Mouse (Mus musculus) midbrain, embryonic 15.5 days (tissue): ENCODE data around the gene Armh3. TPM values are rescaled to one million over a fixed set of nuclear protein-coding genes. Genes with fewer than 3 reads are reported as not detected.
"Not testable (repeated sequence)": the region's sequence is repeated elsewhere in the genome, so short reads cannot be mapped to it uniquely, and the experiment has no call there.

Source experiments
- ATAC-seq: fragments of 200-750 bp; cut with Nextera tagmentation; replicated peaks from 2 replicates; pipeline ENCODE4 v1.8.0; 2017; ENCODE audit warnings: moderate TSS enrichment
- H3K27ac ChIP-seq: fragments of 300-500 bp; sonication (generic); 2 replicates; pipeline ENCODE4 v1.5.1; 2015; ENCODE audit warnings: mild to moderate bottlenecking, inconsistent platforms
- H3K27me3 ChIP-seq: fragments of 300-500 bp; sonication (generic); replicated peaks from 2 replicates; pipeline ENCODE4 v1.6.1; 2015; ENCODE audit warnings: inconsistent platforms
- H3K36me3 ChIP-seq: fragments of 300-500 bp; sonication (generic); replicated peaks from 2 replicates; pipeline ENCODE4 v1.6.1; 2015; ENCODE audit warnings: inconsistent platforms
- H3K4me1 ChIP-seq: fragments of 300-500 bp; sonication (generic); 2 replicates; pipeline ENCODE4 v1.6.1; 2015; ENCODE audit warnings: inconsistent platforms
- H3K4me2 ChIP-seq: fragments of 300-500 bp; sonication (generic); 2 replicates; pipeline ENCODE4 v1.6.1; 2015; ENCODE audit warnings: inconsistent platforms, mild to moderate bottlenecking, moderate library complexity
- H3K4me3 ChIP-seq: fragments of 300-500 bp; sonication (generic); 2 replicates; pipeline ENCODE4 v1.5.1; 2015; ENCODE audit warnings: mild to moderate bottlenecking, inconsistent platforms
- H3K9ac ChIP-seq: fragments of 300-500 bp; sonication (generic); 2 replicates; pipeline ENCODE4 v1.6.1; 2015; ENCODE audit warnings: mild to moderate bottlenecking, inconsistent platforms
- H3K9me3 ChIP-seq: fragments of 300-500 bp; sonication (generic); 2 replicates; pipeline ENCODE4 v1.6.1; 2016; ENCODE audit warnings: inconsistent platforms
- WGBS: fragments of 180-500 bp; shearing (Covaris S2); methylation state at CpG from one replicate; pipeline ENCODE4 v1.1.7; 2015; ENCODE audit warnings: mixed read lengths; 5-methylcytosine and 5-hydroxymethylcytosine counted together
- polyA plus RNA-seq: library from polyadenylated mRNA; unstranded; fragments of >200 nt; fragmentation: Nextera tagmentation; extraction: Ambion mirVana; gene quantifications from 2 replicates; pipeline ENCODE4 v1.2.1, GENCODE M21; 2015

Armh3 gene
- polyA plus RNA-seq, 1 experiment from 2014 or later: 25.4 TPM

- H3K27me3 ChIP-seq, ATAC-seq, H3K9me3 ChIP-seq, H3K27ac ChIP-seq, H3K36me3 ChIP-seq, H3K4me2 ChIP-seq, H3K4me3 ChIP-seq, H3K9ac ChIP-seq: not testable (repeated sequence)
- WGBS: 92% methylated on average over 6 of the region's 6 CpGs
- H3K4me1 ChIP-seq: peaks cover 11% of the 10 kb centered on the region; the same call in 1 of the 2 replicates
Measured at GRCm38 (mm10) chr19:45805817-45806216, 192.5 kb downstream of the Armh3 start.

DNA sequence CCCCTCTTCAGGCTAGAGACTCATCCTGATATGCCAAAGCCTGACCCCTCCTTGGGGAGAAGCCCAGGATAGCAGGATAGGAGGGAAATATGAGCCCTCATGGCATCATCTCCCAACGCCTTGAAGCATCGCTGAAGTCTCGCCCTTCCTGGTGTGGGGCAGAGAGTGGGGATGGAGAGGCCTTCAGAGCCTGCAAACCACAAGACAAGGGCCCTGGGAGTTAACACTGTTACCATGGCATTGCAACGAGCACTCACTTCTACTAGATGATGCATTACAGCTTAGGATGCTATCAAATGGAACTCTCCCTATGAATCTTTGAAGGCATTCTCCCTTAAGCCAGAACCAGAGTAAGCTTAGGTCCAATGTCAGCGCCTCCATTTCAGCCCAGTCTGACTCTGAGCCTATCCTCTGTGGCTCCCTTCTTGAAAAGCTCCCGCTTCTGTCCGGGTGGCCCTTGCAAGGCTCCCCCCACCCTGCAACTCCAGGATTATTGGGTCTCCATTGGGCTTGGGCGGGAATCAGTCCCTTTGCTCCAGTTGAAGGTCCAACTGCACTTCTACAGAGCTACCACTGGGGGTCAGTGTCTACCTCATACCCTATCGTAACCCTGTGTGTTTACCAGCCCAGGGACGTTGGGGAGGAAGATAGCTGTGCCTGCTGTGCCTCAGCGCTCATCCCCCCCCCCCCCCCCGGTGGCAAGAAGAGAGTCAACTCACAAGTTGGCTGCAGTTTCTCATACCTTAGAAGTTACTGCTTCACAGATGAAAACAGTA lies 193.5 kb downstream of the Armh3 start:
- peaks cover 11% of the 10 kb centered on the region; the same call in 1 of the 2 replicates for H3K4me1 ChIP-seq
- H3K36me3 ChIP-seq: no peaks in the 10 kb centered on the region
- H3K4me2 ChIP-seq: no peak overlapping the region
- no peak overlapping the region for H3K9ac ChIP-seq
- H3K9me3 ChIP-seq: no peaks in the 10 kb centered on the region
- no peaks in the 10 kb centered on the region for H3K27me3 ChIP-seq
- H3K4me3 ChIP-seq: no peak overlapping the region
- no peak overlapping the region for H3K27ac ChIP-seq
- WGBS: 23% methylated on average over 12 of the region's 12 CpGs
- ATAC-seq: no peak; the same call in 1 of the 2 replicates

GRCm38 (mm10) chr19:45803408-45803807 lies 194.9 kb downstream of the Armh3 start:
- H3K9me3 ChIP-seq: no peaks in the 10 kb centered on the region
- no peak overlapping the region for H3K27ac ChIP-seq
- ATAC-seq: no peak
- no peak overlapping the region for H3K4me2 ChIP-seq
- H3K4me1 ChIP-seq: peaks cover 11% of the 10 kb centered on the region; the same call in 1 of the 2 replicates
- no peak overlapping the region for H3K9ac ChIP-seq
- no peak overlapping the region for H3K4me3 ChIP-seq
- WGBS: 34% methylated on average over 4 of the region's 4 CpGs
- no peaks in the 10 kb centered on the region for H3K36me3 ChIP-seq
- H3K27me3 ChIP-seq: no peaks in the 10 kb centered on the region

- H3K9me3 ChIP-seq: no peaks in the 10 kb centered on the region
- no peak overlapping the region for H3K4me2 ChIP-seq
- WGBS: 75% methylated on average over 4 of the region's 4 CpGs
- no peak for ATAC-seq
- no peak overlapping the region for H3K9ac ChIP-seq
- peaks cover 11% of the 10 kb centered on the region; the same call in 1 of the 2 replicates for H3K4me1 ChIP-seq
- no peak overlapping the region for H3K4me3 ChIP-seq
- no peaks in the 10 kb centered on the region for H3K36me3 ChIP-seq
- no peaks in the 10 kb centered on the region for H3K27me3 ChIP-seq
- no peak overlapping the region for H3K27ac ChIP-seq
Measured at GRCm38 (mm10) chr19:45802702-45803101, 195.6 kb downstream of the Armh3 start.

DNA sequence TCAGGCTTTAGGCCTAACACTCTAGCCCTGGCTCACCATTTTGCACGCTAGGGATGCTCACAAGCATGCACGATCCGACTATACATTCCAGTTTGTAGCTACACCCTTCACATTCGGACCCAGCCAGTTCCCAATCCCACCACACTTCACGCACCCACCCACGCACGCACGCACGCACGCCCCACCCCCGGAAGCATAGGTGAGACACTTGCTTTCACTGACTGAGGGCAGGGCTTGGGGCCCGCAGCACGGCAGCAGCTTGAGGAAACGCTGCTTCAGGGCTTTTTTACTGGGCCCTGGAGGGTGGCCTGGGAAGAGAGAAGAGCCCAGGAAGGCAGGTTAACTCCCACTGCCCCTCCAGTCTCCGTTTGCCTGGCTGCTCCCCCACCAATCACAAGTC lies 201.4 kb downstream of the Armh3 start:
- no peak overlapping the region for H3K9ac ChIP-seq
- H3K27me3 ChIP-seq: no peaks in the 10 kb centered on the region
- no peaks in the 10 kb centered on the region for H3K36me3 ChIP-seq
- H3K9me3 ChIP-seq: no peaks in the 10 kb centered on the region
- H3K4me2 ChIP-seq: no peak overlapping the region
- H3K4me1 ChIP-seq: peaks cover 5% of the 10 kb centered on the region; the same call in 1 of the 2 replicates
- no peak overlapping the region for H3K4me3 ChIP-seq
- H3K27ac ChIP-seq: no peak overlapping the region
- 77% methylated on average over 15 of the region's 15 CpGs for WGBS
- ATAC-seq: no peak

DNA sequence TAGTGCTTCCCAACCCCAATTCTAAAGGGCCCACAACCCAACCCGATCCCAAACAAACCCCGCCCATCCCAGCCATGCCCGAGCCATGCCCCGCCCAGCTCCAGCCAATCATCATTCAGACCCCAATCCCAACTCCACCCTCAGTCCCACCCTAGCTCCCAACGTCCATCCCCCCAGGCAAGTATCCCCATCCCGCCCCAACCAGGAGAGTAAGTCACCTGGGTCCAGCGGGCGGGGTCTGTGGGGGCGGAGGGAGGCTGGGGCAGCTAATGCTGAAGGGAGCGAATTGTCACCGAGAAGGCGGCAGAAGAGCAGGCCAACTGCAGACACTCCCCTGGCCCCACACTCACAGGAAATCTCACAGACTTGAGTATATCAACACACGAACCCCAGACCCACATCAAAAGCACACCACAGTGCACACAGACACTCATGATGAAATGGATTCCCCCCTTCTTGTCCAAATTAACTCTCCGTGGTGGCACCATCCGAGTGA lies 202.2 kb downstream of the Armh3 start:
- H3K36me3 ChIP-seq: no peaks in the 10 kb centered on the region
- H3K27ac ChIP-seq: no peak overlapping the region
- H3K4me1 ChIP-seq: peaks cover 5% of the 10 kb centered on the region; the same call in 1 of the 2 replicates
- ATAC-seq: no peak
- WGBS: 11% methylated on average over 15 of the region's 15 CpGs
- peak overlapping the region; percentile 30 for H3K4me2 ChIP-seq
- no peaks in the 10 kb centered on the region for H3K27me3 ChIP-seq
- no peak overlapping the region for H3K9ac ChIP-seq
- 0 out of 2 replicates have a peak overlapping the region, but pooled peaks have one; percentile 8 for H3K4me3 ChIP-seq
- no peaks in the 10 kb centered on the region for H3K9me3 ChIP-seq

DNA sequence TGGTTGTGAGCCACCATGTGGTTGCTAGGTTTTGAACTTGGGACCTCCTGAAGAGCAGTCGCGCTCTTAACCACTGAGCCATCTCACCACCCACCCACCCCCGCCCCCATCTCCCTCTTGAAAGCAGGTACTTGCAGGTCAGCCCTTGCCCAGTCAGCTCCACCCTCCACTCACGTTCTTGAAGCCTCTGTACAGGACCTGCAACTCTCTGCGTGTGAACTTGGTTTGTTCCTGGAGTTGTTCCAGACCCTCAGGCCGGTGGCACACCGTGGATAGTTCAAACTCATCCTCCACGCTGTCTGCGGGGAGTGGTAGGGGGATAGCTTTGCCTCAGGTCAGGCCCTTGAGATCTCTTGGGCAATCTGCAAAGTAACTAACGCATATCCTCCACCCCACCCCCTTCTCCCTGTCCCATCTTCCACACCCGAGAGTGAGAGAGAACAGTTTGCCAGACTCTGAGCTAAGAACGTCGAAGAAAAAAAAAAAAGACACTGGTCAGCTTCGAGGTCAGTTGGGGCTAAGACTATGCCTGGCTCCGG lies 202.8 kb downstream of the Armh3 start:
- Histone ChIP-seq H3K27me3 (no peaks in the 10 kb centered on the region), H3K36me3 (no peaks in the 10 kb centered on the region), H3K9ac (no peak overlapping the region), H3K27ac (no peak overlapping the region), H3K4me2 (peak overlapping the region; percentile 30; the same call in 1 of the 2 replicates), H3K4me1 (peaks cover 5% of the 10 kb centered on the region; the same call in 1 of the 2 replicates), H3K9me3 (no peaks in the 10 kb centered on the region), H3K4me3 (no peak overlapping the region)
- ATAC-seq: no peak
- 29% methylated on average over 15 of the region's 15 CpGs for WGBS

GRCm38 (mm10) chr19:45794718-45795117 lies 203.6 kb downstream of the Armh3 start:
- Histone ChIP-seq H3K4me1 (peaks cover 5% of the 10 kb centered on the region; the same call in 1 of the 2 replicates), H3K9ac (no peak overlapping the region), H3K36me3 (no peaks in the 10 kb centered on the region), H3K27ac (no peak overlapping the region), H3K27me3 (no peaks in the 10 kb centered on the region), H3K4me2 (no peak overlapping the region), H3K4me3 (no peak overlapping the region), H3K9me3 (no peaks in the 10 kb centered on the region)
- ATAC-seq: no peak
- WGBS: 83% methylated on average over 6 of the region's 6 CpGs

DNA sequence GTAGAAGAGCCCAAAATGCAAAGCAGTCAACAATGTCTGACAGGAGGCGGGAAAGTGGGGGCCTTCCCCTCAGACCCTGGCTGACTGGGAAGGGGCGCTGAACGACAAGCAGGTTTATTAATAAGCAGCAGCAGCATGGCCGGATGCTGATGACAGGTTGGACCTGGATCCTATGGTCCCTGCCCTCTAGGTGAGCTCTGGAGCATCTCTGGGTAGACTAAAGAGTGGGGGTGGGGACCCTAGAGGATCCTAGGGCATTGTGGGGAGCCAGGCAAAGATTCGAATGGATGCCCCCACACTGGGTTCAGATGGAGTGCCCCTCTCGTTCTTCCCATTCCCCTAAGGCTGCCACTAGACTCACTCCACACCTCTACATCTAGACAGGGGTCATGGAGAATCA lies 205.9 kb downstream of the Armh3 start:
- H3K9me3 ChIP-seq: no peaks in the 10 kb centered on the region
- H3K4me3 ChIP-seq: no peak overlapping the region
- no peaks in the 10 kb centered on the region for H3K36me3 ChIP-seq
- H3K27ac ChIP-seq: no peak overlapping the region
- H3K4me1 ChIP-seq: peaks cover 5% of the 10 kb centered on the region; the same call in 1 of the 2 replicates
- H3K9ac ChIP-seq: no peak overlapping the region
- no peak overlapping the region for H3K4me2 ChIP-seq
- WGBS: 89% methylated on average over 6 of the region's 6 CpGs
- no peaks in the 10 kb centered on the region for H3K27me3 ChIP-seq
- ATAC-seq: no peak

GRCm38 (mm10) chr19:45789888-45790874 lies 208.1 kb downstream of the Armh3 start:
- Histone ChIP-seq H3K4me2 (no peak overlapping the region), H3K9me3 (no peaks in the 10 kb centered on the region), H3K4me1 (no peaks in the 10 kb centered on the region), H3K27ac (no peak overlapping the region), H3K36me3 (no peaks in the 10 kb centered on the region), H3K27me3 (no peaks in the 10 kb centered on the region), H3K9ac (no peak overlapping the region), H3K4me3 (no peak overlapping the region)
- no peak for ATAC-seq
- WGBS: 77% methylated on average over 13 of the region's 13 CpGs

- 81% methylated on average over 7 of the region's 7 CpGs for WGBS
- Histone ChIP-seq H3K36me3 (no peaks in the 10 kb centered on the region), H3K27ac (no peak overlapping the region), H3K4me3 (no peak overlapping the region), H3K9me3 (no peaks in the 10 kb centered on the region), H3K27me3 (no peaks in the 10 kb centered on the region), H3K9ac (no peak overlapping the region), H3K4me1 (no peaks in the 10 kb centered on the region), H3K4me2 (no peak overlapping the region)
- no peak for ATAC-seq
Measured at GRCm38 (mm10) chr19:45789365-45789764, 208.9 kb downstream of the Armh3 start.

DNA sequence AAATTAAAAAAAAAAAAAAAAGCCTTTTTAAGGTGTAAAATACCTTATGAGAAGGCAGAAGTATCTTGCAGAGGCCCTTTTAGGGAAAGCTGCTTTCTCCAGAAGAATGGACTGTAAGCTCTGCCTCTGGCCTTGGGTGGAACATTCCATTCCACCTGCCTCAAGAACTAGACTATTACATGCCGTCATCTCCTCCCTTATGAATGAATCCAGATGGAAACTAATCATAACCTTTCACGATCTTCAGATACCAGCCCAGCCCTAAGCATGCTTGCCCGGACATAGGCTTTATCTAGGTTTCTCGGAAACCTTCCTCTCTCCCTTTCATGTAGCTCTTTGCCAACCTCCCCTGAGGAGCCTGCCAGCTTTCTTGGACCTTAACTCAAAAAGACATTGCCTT lies 210.0 kb downstream of the Armh3 start:
- H3K9ac ChIP-seq: no peak overlapping the region
- H3K9me3 ChIP-seq: no peaks in the 10 kb centered on the region
- ATAC-seq: no peak
- H3K4me3 ChIP-seq: no peak overlapping the region
- no peaks in the 10 kb centered on the region for H3K36me3 ChIP-seq
- H3K27me3 ChIP-seq: no peaks in the 10 kb centered on the region
- peaks cover 6% of the 10 kb centered on the region; the same call in 1 of the 2 replicates for H3K4me1 ChIP-seq
- H3K27ac ChIP-seq: no peak overlapping the region
- 89% methylated on average over 4 of the region's 4 CpGs for WGBS
- no peak overlapping the region for H3K4me2 ChIP-seq
